In the genomic region with DNA sequence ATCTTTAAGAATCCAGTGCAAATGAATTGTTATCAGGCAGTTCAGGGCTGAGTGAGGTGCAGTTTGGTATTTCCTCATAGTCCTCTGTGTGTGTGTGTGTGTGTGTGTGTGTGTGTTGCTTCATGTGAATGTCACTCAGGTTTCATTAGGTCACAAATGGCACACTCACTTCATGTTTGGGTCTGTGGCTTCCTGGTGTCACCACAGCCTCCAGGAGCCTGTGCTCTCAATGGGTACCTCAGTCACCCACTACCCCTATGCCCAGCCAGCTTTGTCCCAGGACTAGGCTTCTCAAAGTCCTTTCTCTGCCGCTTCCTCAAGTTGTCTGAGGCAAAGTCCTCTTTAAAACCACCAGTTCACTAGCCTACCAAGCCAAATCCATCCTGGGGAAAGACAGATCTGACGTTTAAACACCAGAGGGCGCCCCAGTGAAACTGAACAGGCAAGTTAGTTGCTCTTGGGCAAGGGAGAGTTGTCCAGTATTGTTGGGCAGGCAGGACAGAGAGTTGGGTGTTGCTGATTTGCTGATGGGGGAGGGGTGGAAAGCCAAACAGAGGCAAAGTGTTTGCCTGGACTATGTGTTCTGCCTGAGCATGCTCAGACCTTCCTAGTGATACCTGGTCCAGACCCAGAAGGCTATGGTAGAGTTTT, we compare ENCODE assay signal across 9 mouse cellular contexts. TPM values are rescaled to one million over a fixed set of nuclear protein-coding genes. Genes with fewer than 3 reads are reported as not detected.
DNase-seq lines count a peak whose midpoint lies in the region; ATAC-seq and TF ChIP-seq lines count a peak whose summit lies in the region.
"Had no signal": no experiment of that assay in that cellular context is flagged by ENCODE, and none has a peak within 500 bp of the region (broad histone marks: within the 10 kb centered on the region; RNA-seq: fewer than 3 reads in every experiment).

No protein-coding gene starts in this region.

- no peak overlapping the region for H3K9ac ChIP-seq in hindbrain, embryonic 13.5 days

- H3K27ac ChIP-seq in hindbrain, embryonic 13.5 days: no peak overlapping the region

- no peaks in the 10 kb centered on the region; the same call in 1 of the 2 replicates for H3K27me3 ChIP-seq in E14TG2a.4 (ENCODE audit: insufficient read depth, low read length)
- no peaks in the 10 kb centered on the region for H3K27me3 ChIP-seq in hindbrain, embryonic 13.5 days

- no peak overlapping the region for H3K4me3 ChIP-seq in E14TG2a.4 (replicated peaks; ENCODE audit: low read length)
- H3K4me3 ChIP-seq in hindbrain, embryonic 13.5 days: no peak overlapping the region
- H3K4me3 ChIP-seq: erythroblast, embryonic 14.5 days had no signal

- TF ChIP-seq CTCF in E14TG2a.4 (conservative IDR thresholded peaks at IDR 0.05; ENCODE audit: low read length): peak; percentile 71

- DNase-seq in c-Kit-positive CD71-negative TER-119-negative erythroid progenitor cells, embryonic 14.5 days (ENCODE audit: low read depth): peak; percentile 72
- DNase-seq in forelimb bud, embryonic 11.5 days (ENCODE audit: low read depth, low spot score): peak; percentile 78
- DNase-seq in layer of hippocampus, postnatal 10 days (ENCODE audit: low spot score in 2 of 2): peak; percentile 87 to 90
- DNase-seq in lung, postnatal 10 days: peak; percentile 94
- peak; percentile 90 for DNase-seq in retina, postnatal 1 day
- peak; percentile 42 to 64 for DNase-seq in thymus, postnatal 36 days

- no peak overlapping the region for H3K4me2 ChIP-seq in hindbrain, embryonic 13.5 days

- no peaks in the 10 kb centered on the region for H3K36me3 ChIP-seq in E14TG2a.4 (ENCODE audit: insufficient read depth, low read length)
- H3K36me3 ChIP-seq in hindbrain, embryonic 13.5 days: no peaks in the 10 kb centered on the region

- no peaks in the 10 kb centered on the region for H3K4me1 ChIP-seq in E14TG2a.4 (replicated peaks; ENCODE audit: low read depth, low read length)
- H3K4me1 ChIP-seq in hindbrain, embryonic 13.5 days (replicated peaks): no peaks in the 10 kb centered on the region

- H3K9me3 ChIP-seq in E14TG2a.4 (ENCODE audit: low read length): no peaks in the 10 kb centered on the region
- H3K9me3 ChIP-seq in hindbrain, embryonic 13.5 days: no peaks in the 10 kb centered on the region

- WGBS in hindbrain, embryonic 13.5 days: 12% methylated on average over 3 of the region's 3 CpGs

- 0 out of 2 replicates have a peak, but pooled peaks have one; percentile 21 for ATAC-seq in hindbrain, embryonic 13.5 days (ENCODE audit: low FRiP score)

RNA-seq across cellular contexts. Expression of gene Gm10309, which starts 20.8 kb away (rescaled TPM):
- polyA plus RNA-seq in hindbrain, embryonic 13.5 days (2015; fragmentation: Nextera tagmentation; extraction: Ambion mirVana): 0.25 and 0.35 TPM in 2 replicates
- not detected for total RNA-seq in layer of hippocampus, postnatal 10 days (2021)
